Mouse (Mus musculus): Measurements from ENCODE around the gene St3gal4.

St3gal4 gene

DNA sequence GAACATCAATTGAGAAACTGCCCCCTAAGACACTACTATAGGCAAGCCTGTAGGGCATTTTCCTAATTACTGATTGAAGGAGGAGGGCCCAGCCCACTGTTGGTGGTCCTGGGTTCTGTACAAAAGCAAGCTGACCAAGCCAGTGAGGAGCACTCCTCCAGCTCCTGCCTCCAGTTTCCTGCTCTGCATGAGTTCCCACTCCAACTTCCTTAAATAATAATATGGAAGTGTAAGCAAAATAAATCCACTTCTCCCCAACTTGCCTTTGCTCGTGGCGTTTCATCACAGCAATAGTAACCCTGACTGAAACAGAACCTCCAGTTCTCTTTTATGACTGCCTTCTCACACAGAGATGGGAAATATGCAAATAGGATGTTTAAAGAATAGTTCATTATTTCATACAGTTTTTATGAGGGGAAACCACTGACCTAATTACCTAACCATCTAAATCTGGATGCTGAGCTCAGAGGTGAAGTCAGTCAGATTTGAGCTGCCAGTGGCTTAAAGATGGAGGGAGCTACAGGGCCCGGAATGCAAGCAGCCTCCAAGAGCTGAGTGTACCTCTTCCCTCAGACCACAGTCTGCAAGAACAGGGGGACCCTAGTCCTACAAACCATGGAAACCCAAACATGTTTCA, 69.1 kb downstream of the St3gal4 start:
- no peak for DNase-seq (ENCODE audit: extremely low spot score, low read depth, low spot score)

GRCm38 (mm10) chr9:35048449-35048848, 70.6 kb downstream of the St3gal4 start:
- no peak for DNase-seq (ENCODE audit: extremely low spot score, low read depth, low spot score)

- no peak for DNase-seq (ENCODE audit: extremely low spot score, low read depth, low spot score)
These were observed 73.3 kb downstream of the St3gal4 start for GRCm38 (mm10) chr9:35045756-35046155.

DNA sequence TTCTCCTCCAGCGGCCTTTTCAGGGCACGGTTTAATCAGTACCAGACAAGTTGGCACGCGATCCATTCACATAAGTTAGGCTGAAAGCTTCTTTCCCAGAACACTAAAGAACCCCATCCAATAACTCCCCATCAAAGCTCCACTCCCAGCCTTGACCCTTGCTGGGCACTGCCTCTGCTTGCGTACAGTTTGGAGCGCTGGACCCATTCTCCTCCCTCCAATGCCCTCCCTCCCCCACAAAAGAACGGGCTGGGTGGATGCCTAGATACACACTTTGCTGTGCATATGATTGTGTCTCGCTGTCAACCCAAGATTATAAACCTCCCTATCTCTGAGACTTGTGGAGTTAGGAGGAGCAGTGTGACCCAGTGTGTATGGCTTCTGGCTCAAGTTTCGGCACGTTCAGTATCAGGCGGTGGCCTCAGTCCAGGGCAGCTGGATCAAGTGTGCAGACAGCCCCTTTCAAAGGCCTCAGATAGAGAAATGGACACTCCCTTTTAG, 74.0 kb downstream of the St3gal4 start:
- DNase-seq (ENCODE audit: extremely low spot score, low read depth, low spot score), result no peak

DNA sequence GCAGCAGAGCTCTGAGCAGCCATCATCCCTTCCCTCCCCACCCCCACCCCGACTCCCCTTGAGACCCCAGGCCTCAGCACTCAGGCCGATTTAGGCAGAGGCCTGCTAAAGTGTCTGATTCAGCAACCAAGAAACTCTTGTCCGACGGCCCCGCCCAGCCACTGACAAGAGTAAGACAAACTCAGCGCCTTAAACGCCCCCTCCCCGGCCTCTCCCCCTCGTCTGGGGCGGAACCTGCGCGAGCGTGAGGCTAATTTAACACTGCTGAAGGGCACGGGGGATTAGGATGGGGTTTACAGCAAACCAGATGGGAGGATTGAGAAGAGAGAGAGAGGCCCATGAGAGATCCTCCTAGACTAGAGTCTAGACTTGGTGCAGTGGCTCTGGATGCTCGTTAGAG, 74.6 kb downstream of the St3gal4 start:
- DNase-seq (ENCODE audit: extremely low spot score, low read depth, low spot score), result no peak

- DNase-seq (ENCODE audit: extremely low spot score, low read depth, low spot score), result no peak
These were observed 75.4 kb downstream of the St3gal4 start for GRCm38 (mm10) chr9:35043619-35044018.

DNA sequence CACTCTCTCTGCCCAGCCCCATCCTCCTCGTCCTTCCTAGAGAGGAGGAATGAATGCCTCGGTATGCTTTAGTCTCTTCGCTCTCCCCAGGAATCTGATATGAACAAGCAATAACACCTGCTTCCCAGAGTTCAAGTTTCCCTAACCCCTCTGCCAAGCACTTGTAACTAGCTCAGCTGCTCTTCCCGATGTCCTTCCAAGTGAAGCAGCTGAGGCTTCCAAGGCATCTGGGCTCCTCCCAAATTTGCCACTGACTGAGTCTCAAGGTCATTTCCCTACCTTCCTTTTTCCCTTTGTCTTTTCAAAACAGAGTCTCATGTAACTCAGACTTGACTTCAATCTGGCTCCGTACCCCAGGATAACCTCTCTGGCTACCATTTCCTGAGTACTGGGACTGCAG, 77.6 kb downstream of the St3gal4 start:
- DNase-seq (ENCODE audit: extremely low spot score, low read depth, low spot score), result no peak

GRCm38 (mm10) chr9:35039846-35040245, 79.2 kb downstream of the St3gal4 start:
- DNase-seq (ENCODE audit: extremely low spot score, low read depth, low spot score), result no peak

- no peak for DNase-seq (ENCODE audit: extremely low spot score, low read depth, low spot score)
These were observed 80.0 kb downstream of the St3gal4 start for GRCm38 (mm10) chr9:35038922-35039586.

DNA sequence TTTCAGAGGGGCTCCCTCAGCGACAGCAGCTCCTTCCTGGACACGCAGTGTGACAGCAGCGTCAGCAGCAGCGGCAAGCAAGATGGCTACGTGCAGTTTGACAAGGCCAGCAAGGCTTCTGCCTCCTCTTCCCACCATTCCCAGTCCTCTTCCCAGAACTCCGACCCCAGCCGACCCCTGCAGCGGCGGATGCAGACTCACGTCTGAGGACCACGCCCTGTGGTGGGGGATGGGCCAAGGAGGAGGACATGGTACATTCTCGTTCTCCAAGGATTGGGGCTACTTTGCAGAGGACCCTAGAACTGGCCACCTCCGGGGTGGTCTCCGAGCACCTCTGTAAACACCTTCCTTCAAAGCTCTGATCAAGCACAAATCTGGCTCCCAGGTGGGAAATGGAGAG, 84.0 kb downstream of the St3gal4 start:
- no peak for DNase-seq (ENCODE audit: extremely low spot score, low read depth, low spot score)

- DNase-seq (ENCODE audit: extremely low spot score, low read depth, low spot score), result no peak
These were observed 86.6 kb downstream of the St3gal4 start for GRCm38 (mm10) chr9:35032457-35032856.

DNA sequence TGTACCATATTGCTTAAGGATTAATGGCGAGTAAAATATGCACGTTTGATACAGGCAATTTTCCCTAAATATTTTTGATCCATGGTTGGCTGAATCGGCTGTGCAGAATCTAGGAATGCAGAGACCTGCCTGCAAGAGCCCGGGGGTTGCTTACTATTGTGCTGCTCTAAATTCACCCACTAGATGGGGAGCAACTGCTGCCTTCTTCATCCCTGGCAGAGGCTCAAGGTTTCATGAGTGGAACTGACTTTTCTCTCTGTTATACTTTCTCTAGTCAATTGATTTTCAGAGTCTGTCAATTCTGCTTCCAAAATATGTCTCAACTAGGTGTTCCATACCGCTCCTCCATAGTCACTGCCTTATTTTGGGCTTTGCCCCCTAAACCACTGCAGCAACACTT, 88.2 kb downstream of the St3gal4 start:
- DNase-seq (ENCODE audit: extremely low spot score, low read depth, low spot score), result no peak

- no peak for DNase-seq (ENCODE audit: extremely low spot score, low read depth, low spot score)
These were observed 91.6 kb downstream of the St3gal4 start for GRCm38 (mm10) chr9:35027382-35027997.

DNA sequence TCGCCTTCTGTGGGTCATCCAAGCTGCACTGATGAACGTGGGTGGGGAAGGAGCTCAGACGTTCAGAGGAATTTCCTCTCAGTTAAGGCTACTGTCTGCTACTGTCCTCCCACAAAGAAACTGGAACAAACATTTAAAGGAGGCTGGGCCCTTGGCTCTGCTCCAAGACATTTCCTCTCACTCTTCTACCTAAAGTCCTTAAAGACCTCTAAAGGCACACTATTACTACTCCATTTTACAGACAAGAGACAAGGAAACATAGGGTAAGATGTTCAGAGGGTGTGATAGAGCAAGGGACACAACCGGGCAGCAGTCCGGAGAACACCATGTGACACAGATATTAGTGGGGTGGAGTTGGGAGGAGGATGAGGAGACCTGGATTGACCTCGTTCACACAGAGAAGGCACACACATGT, 92.2 kb downstream of the St3gal4 start:
- no peak for DNase-seq (ENCODE audit: extremely low spot score, low read depth, low spot score)

GRCm38 (mm10) chr9:35026311-35026710, 92.8 kb downstream of the St3gal4 start:
- DNase-seq (ENCODE audit: extremely low spot score, low read depth, low spot score), result no peak

GRCm38 (mm10) chr9:35024591-35025496, 94.2 kb downstream of the St3gal4 start:
- no peak for DNase-seq (ENCODE audit: extremely low spot score, low read depth, low spot score)

DNA sequence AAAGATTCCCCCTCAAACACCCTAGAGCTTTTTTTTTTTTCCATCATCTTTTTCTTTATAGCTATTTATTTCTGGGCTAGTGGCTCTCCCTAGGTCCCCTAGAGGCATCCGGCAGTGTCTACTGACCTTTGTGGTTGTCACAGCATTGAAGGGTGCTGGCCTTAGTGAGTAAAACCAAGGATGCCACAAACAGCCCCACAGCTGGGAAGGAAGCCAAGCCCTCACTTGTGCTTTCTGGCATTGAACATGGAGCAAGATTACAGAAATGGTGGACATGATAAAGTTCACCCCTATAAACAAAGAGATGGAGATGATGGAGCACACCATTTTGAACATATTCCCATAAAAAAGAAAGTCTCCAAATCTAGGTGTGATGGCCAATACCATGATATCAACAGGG, 97.3 kb downstream of the St3gal4 start:
- no peak for DNase-seq (ENCODE audit: extremely low spot score, low read depth, low spot score)

GRCm38 (mm10) chr9:35020015-35020653, 98.9 kb downstream of the St3gal4 start:
- no peak for DNase-seq (ENCODE audit: extremely low spot score, low read depth, low spot score)

DNA sequence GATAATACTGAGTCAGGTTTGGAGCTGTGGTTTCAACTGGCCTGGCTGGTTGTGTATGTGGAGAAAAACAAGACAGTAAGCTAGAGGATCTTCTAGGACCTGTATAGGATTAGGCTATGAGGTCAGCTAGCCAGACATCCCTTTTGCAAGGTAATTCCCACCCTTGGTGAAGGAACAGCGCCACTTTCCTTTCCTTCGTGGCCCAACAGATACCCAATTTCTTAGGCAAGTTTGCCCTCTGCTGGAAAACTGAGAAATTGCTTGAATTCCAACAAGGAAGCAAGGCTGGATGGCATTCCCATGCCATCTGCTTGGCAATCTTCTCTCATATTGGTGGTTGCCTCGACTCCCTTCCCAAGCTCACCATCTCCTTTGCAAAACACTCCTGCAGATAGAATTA, 99.7 kb downstream of the St3gal4 start:
- no peak for DNase-seq (ENCODE audit: extremely low spot score, low read depth, low spot score)

- DNase-seq (ENCODE audit: extremely low spot score, low read depth, low spot score), result no peak
These were observed 101.0 kb downstream of the St3gal4 start for GRCm38 (mm10) chr9:35018056-35018455.

GRCm38 (mm10) chr9:35017563-35017962, 101.5 kb downstream of the St3gal4 start:
- DNase-seq (ENCODE audit: extremely low spot score, low read depth, low spot score), result no peak
